Mouse (Mus musculus) C2C12 (cell line): ENCODE data around the gene Naa20.

Source experiments
- CTCF ChIP-seq: IDR thresholded peaks from one replicate; pipeline ENCODE4 v1.5.1; 2011; ENCODE audit not compliant: control insufficient read depth, insufficient read depth, insufficient read length
- FOSL1 ChIP-seq: IDR thresholded peaks from one replicate; pipeline ENCODE4 v1.8.0; 2011; ENCODE audit warnings: mild to moderate bottlenecking, low read length; ENCODE audit not compliant: poor library complexity, insufficient read depth, severe bottlenecking
- MAX ChIP-seq: IDR thresholded peaks from one replicate; pipeline ENCODE4 v1.6.1; 2011; ENCODE audit warnings: mild to moderate bottlenecking, control low read depth
- MYOD1 ChIP-seq: IDR thresholded peaks from one replicate; pipeline ENCODE4 v1.6.1; 2011; ENCODE audit warnings: low read depth; ENCODE audit not compliant: control insufficient read depth, insufficient read length

- TF ChIP-seq CTCF (no peak), MYOD1 (no peak), MAX (no peak), FOSL1 (no peak)
Measured at GRCm38 (mm10) chr2:145961861-145962260, 60.0 kb downstream of the Naa20 start.
